Mouse (Mus musculus) lung, adult 2 months (tissue): Measurements from ENCODE around the gene Rnf222.

ENCODE experiments used
- CTCF ChIP-seq: fragments of 200-500 bp; IDR thresholded peaks from 2 replicates; pipeline ENCODE4 v1.5.1; 2011; ENCODE audit warnings: mild to moderate bottlenecking, low read length, control low read depth; ENCODE audit not compliant: insufficient read depth
- POLR2A ChIP-seq: fragments of 200-500 bp; IDR thresholded peaks from 2 replicates; pipeline ENCODE4 v1.6.1; 2011; ENCODE audit warnings: low read depth, mild to moderate bottlenecking, control low read depth, low read length, borderline replicate concordance; ENCODE audit errors: extremely low read depth

DNA sequence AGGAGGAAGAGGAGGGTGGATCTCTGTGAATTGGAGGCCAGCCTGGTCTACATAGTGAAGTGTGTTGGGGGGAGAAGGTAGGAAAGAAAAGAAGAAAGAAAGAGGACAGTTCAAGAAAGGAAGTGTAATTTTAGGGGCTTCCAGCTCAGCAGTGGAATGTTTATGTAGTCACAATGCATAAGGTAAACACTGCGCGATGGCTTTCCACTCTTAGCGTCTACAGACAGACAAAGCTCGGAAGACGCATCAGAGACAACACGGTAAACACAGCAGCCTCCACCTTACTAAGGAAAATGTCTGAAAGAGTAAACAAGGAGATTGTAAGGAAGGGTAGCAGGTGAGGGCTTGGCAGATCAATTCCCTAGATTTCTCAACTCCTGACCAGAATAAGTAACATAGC is 41.6 kb downstream of the Rnf222 start:
- TF ChIP-seq CTCF (no peak), POLR2A (no peak)
